Mouse (Mus musculus) thymus, adult 2 months (tissue): Measurements from ENCODE around the gene Rad51d. TPM values are rescaled to one million over a fixed set of nuclear protein-coding genes. Genes with fewer than 3 reads are reported as not detected.
"Not testable (repeated sequence)": the region's sequence is repeated elsewhere in the genome, so short reads cannot be mapped to it uniquely, and the experiment has no call there.

ENCODE experiments used
- DNase-seq: peaks from one replicate; pipeline ENCODE4 v3.0.0; 2021
- H3K27ac ChIP-seq: fragments of 200-500 bp; 2 replicates; pipeline ENCODE4 v1.5.1; 2012; ENCODE audit warnings: low read length, control low read depth; ENCODE audit not compliant: control insufficient read depth, insufficient read depth
- H3K27me3 ChIP-seq: fragments of 200-500 bp; 2 replicates; pipeline ENCODE4 v1.6.1; 2012; ENCODE audit warnings: mild to moderate bottlenecking, low read length, moderate library complexity, mixed read lengths; ENCODE audit not compliant: control insufficient read depth, insufficient read depth
- H3K36me3 ChIP-seq: fragments of 200-500 bp; 2 replicates; pipeline ENCODE4 v1.6.1; 2012; ENCODE audit warnings: mild to moderate bottlenecking, low read length, moderate library complexity; ENCODE audit not compliant: control insufficient read depth, insufficient read depth
- H3K4me1 ChIP-seq: fragments of 200-500 bp; replicated peaks from 2 replicates; pipeline ENCODE4 v1.6.1; 2012; ENCODE audit warnings: low read length; ENCODE audit not compliant: control insufficient read depth, insufficient read depth
- H3K4me3 ChIP-seq: fragments of 200-500 bp; 2 replicates; pipeline ENCODE4 v1.5.1; 2012; ENCODE audit warnings: mild to moderate bottlenecking, low read length, control low read depth, moderate library complexity; ENCODE audit not compliant: control insufficient read depth, insufficient read depth
- CTCF ChIP-seq: fragments of 200-500 bp; IDR thresholded peaks from 2 replicates; pipeline ENCODE4 v1.5.1; 2012; ENCODE audit warnings: mild to moderate bottlenecking, control low read depth, low read length, moderate library complexity, borderline replicate concordance; ENCODE audit not compliant: control insufficient read depth, poor library complexity, insufficient read depth; ENCODE audit errors: extremely low read depth
- POLR2A ChIP-seq: fragments of 200-500 bp; IDR thresholded peaks from 2 replicates; pipeline ENCODE4 v1.6.1; 2012; ENCODE audit warnings: mild to moderate bottlenecking, low read length, control low read depth, moderate library complexity; ENCODE audit not compliant: control insufficient read depth, poor library complexity, insufficient read depth; ENCODE audit errors: extremely low read depth
- WGBS: fragments of 180-500 bp; shearing (Covaris S2); methylation state at CpG from one replicate; pipeline ENCODE4 v1.1.7; 2018; 5-methylcytosine and 5-hydroxymethylcytosine counted together
- polyA plus RNA-seq: library from polyadenylated mRNA; depleted of rRNA; stranded (reverse); fragments of >200 nt; gene quantifications from 2 replicates; pipeline ENCODE4 v1.2.3, GENCODE M21; 2012

Rad51d gene
- polyA plus RNA-seq, 1 experiment: 22.6 TPM

GRCm38 (mm10) chr11:82928897-82929632, 38.7 kb upstream of the Rad51d start:
- Histone ChIP-seq H3K4me3 (no peak overlapping the region), H3K4me1 (peaks cover 10% of the 10 kb centered on the region), H3K27me3 (peaks cover 28% of the 10 kb centered on the region), H3K36me3 (no peaks in the 10 kb centered on the region), H3K27ac (no peak overlapping the region)
- DNase-seq: no peak
- WGBS: 79% methylated on average over 20 of the region's 20 CpGs
- TF ChIP-seq CTCF: no peak
- TF ChIP-seq POLR2A: no peak

- H3K36me3 ChIP-seq, H3K27ac ChIP-seq, DNase-seq, H3K27me3 ChIP-seq, H3K4me1 ChIP-seq, H3K4me3 ChIP-seq: not testable (repeated sequence)
- WGBS: 9% methylated on average over 6 of the region's 6 CpGs
Measured at GRCm38 (mm10) chr11:82923910-82924309, 33.5 kb upstream of the Rad51d start.

GRCm38 (mm10) chr11:82921691-82922090, 31.3 kb upstream of the Rad51d start:
- no peaks in the 10 kb centered on the region for H3K36me3 ChIP-seq
- no peak overlapping the region for H3K4me3 ChIP-seq
- WGBS: 92% methylated on average over 4 of the region's 4 CpGs
- no peaks in the 10 kb centered on the region; the same call in 1 of the 2 replicates for H3K27me3 ChIP-seq
- DNase-seq: no peak
- TF ChIP-seq CTCF: no peak
- no peak for TF ChIP-seq POLR2A
- H3K27ac ChIP-seq: no peak overlapping the region
- H3K4me1 ChIP-seq: no peaks in the 10 kb centered on the region

GRCm38 (mm10) chr11:82920768-82921167, 30.4 kb upstream of the Rad51d start:
- DNase-seq: no peak
- 89% methylated on average over 10 of the region's 10 CpGs for WGBS
- no peak overlapping the region for H3K27ac ChIP-seq
- no peak overlapping the region for H3K4me3 ChIP-seq
- no peaks in the 10 kb centered on the region for H3K4me1 ChIP-seq
- H3K36me3 ChIP-seq: no peaks in the 10 kb centered on the region
- H3K27me3 ChIP-seq: no peaks in the 10 kb centered on the region; the same call in 1 of the 2 replicates
- TF ChIP-seq POLR2A: no peak

GRCm38 (mm10) chr11:82914711-82915352, 24.4 kb upstream of the Rad51d start:
- DNase-seq: peak; percentile 75
- H3K27ac ChIP-seq: no peak overlapping the region
- WGBS: 9% methylated on average over 16 of the region's 16 CpGs
- no peak for TF ChIP-seq POLR2A
- peak; percentile 88 for TF ChIP-seq CTCF
- no peak overlapping the region for H3K4me3 ChIP-seq
- H3K27me3 ChIP-seq: no peaks in the 10 kb centered on the region
- no peaks in the 10 kb centered on the region for H3K4me1 ChIP-seq
- no peaks in the 10 kb centered on the region for H3K36me3 ChIP-seq

GRCm38 (mm10) chr11:82910679-82911389, 20.4 kb upstream of the Rad51d start:
- DNase-seq: no peak
- no peak for TF ChIP-seq CTCF
- Histone ChIP-seq H3K27me3 (no peaks in the 10 kb centered on the region), H3K36me3 (no peaks in the 10 kb centered on the region), H3K4me1 (peaks cover 10% of the 10 kb centered on the region), H3K27ac (no peak overlapping the region), H3K4me3 (no peak overlapping the region)
- WGBS: 87% methylated on average over 11 of the region's 11 CpGs

GRCm38 (mm10) chr11:82910250-82910649, 19.8 kb upstream of the Rad51d start, which contains the start of gene Unc45b:
Gene Unc45b (plus strand): TSS chr11:82910550.
- WGBS: 96% methylated on average over 4 of the region's 4 CpGs
- Histone ChIP-seq H3K27ac (no peak within 1 kb of the TSS), H3K4me1 (peaks cover 10% of the 10 kb centered on the region), H3K27me3 (no peaks in the 10 kb centered on the region), H3K36me3 (no peaks in the 10 kb centered on the region), H3K4me3 (no peak within 1 kb of the TSS)
- TF ChIP-seq CTCF (no peak), POLR2A (no peak)
- DNase-seq: no peak
